Mouse (Mus musculus): ENCODE measurements around the gene Prmt6. TPM values are rescaled to one million over a fixed set of nuclear protein-coding genes. Genes with fewer than 3 reads are reported as not detected.

The Prmt6 gene
- polyA plus RNA-seq (2014; fragmentation: Illumina TruSeq; extraction: RNeasy Lipid Tissue Mini Kit (QIAGEN cat#74804); ENCODE audit: insufficient read depth, low read depth, low replicate concordance), result 5.1 TPM

GRCm38 (mm10) chr3:110250839-110251700 is at the start of gene Prmt6:
TSS of gene Prmt6 (minus strand) at chr3:110250998.

Other genes starting within 250 kb of the Prmt6 start
- not detected for gene Ntng1, start 107.0 kb downstream of the Prmt6 start, polyA plus RNA-seq (2014; fragmentation: Illumina TruSeq; extraction: RNeasy Lipid Tissue Mini Kit (QIAGEN cat#74804); ENCODE audit: insufficient read depth, low read depth, low replicate concordance)

Data from lung, adult 10 weeks (tissue).